Mouse (Mus musculus) olfactory bulb, adult 2 months (tissue): ENCODE results near the gene Mpzl3. TPM values are rescaled to one million over a fixed set of nuclear protein-coding genes. Genes with fewer than 3 reads are reported as not detected.
"Not testable (repeated sequence)": the region's sequence is repeated elsewhere in the genome, so short reads cannot be mapped to it uniquely, and the experiment has no call there.

Source experiments
- H3K27ac ChIP-seq: fragments of 200-500 bp; 2 replicates; pipeline ENCODE4 v1.5.1; 2012; ENCODE audit warnings: low read depth, low read length; ENCODE audit not compliant: insufficient read depth
- H3K4me1 ChIP-seq: fragments of 200-500 bp; 2 replicates; pipeline ENCODE4 v1.6.1; 2012; ENCODE audit warnings: low read length; ENCODE audit not compliant: control insufficient read depth, insufficient read depth
- H3K4me3 ChIP-seq: fragments of 200-500 bp; 2 replicates; pipeline ENCODE4 v1.5.1; 2012; ENCODE audit warnings: mild to moderate bottlenecking, low read depth, low read length, moderate library complexity; ENCODE audit not compliant: insufficient read depth
- CTCF ChIP-seq: fragments of 200-500 bp; IDR thresholded peaks from 2 replicates; pipeline ENCODE4 v1.5.1; 2012; ENCODE audit warnings: low read depth, mild to moderate bottlenecking, low read length, moderate library complexity; ENCODE audit not compliant: insufficient read depth
- POLR2A ChIP-seq: fragments of 200-500 bp; IDR thresholded peaks from 2 replicates; pipeline ENCODE4 v1.6.1; 2012; ENCODE audit warnings: mild to moderate bottlenecking, low read depth, low read length, moderate library complexity; ENCODE audit not compliant: insufficient read depth
- WGBS: fragments of 180-500 bp; shearing (Covaris S2); methylation state at CpG from one replicate; pipeline ENCODE4 v1.1.7; 2018; 5-methylcytosine and 5-hydroxymethylcytosine counted together
- polyA plus RNA-seq: library from polyadenylated mRNA; stranded (reverse); fragments of >200 nt; gene quantifications from 2 replicates; pipeline ENCODE4 v1.2.4, GENCODE M21; 2012; ENCODE audit warnings: low replicate concordance; ENCODE audit not compliant: missing spikeins, insufficient read depth, insufficient read length

Mpzl3 gene
- polyA plus RNA-seq, 1 experiment = not detected

DNA sequence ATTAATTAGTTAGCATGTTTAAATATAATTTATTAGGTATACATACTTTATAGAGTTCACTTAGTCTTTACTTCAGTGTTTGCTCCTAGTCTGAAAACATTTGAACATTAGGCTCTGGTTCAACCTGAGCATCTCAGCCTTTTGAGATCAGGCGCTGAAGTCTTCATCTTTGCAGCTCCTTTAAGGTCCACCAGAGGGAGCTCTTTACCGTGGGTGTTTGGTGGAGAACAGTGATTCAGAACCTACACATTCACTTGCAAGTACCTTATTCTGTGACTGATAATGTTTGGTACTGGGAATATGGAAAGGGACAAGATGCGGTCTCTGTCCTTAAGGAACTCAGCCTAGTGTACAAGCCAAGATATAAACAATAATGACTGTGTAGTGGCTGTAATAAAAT is 32.2 kb upstream of the Mpzl3 start:
- H3K4me3 ChIP-seq = no peak overlapping the region
- WGBS = 7% methylated on average over 3 of the region's 3 CpGs
- H3K4me1 ChIP-seq = no peaks in the 10 kb centered on the region
- no peak for TF ChIP-seq POLR2A
- TF ChIP-seq CTCF = no peak
- H3K27ac ChIP-seq = no peak overlapping the region

DNA sequence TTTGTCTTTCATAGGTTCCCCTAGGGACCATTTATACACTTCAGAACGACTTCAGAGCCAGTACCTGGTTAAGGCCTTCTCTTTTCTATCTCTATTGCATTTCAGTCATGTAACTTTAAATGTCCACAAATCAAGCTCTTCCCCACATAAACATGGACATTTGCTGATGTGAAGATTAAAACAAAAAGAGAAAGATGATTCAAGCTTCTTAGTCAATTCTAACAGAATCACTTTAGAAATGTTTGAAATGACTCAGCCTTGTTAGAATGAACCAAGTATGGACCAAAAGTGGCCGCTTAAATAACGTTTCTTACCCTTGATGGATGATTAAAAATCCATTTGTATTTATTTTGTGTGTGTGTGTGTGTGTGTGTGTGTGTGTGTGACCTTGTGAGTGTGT is 31.3 kb upstream of the Mpzl3 start:
- 60% methylated on average over 3 of the region's 3 CpGs for WGBS
- Histone ChIP-seq H3K4me1 (no peaks in the 10 kb centered on the region), H3K4me3 (no peak overlapping the region), H3K27ac (no peak overlapping the region)
- TF ChIP-seq CTCF (no peak), POLR2A (no peak)

DNA sequence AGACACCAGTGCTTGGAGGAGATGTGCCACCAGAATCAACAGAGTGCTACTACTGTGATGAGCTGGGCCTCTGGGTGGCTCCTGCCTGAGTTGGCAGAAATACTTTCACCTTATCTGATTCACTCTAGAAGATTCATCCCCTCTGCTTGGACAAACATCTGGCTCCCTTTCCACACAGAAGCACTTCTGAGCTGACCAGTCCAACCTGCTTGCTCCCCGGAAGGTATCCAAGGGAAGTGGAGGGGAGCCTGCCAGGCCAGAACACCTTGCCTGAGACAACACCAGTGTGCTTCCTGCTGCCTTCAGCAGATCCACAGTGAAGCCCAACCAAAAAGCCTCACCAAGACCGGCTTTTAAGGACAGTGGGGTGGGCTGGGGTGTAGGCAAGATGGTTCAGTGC is 30.8 kb upstream of the Mpzl3 start:
- H3K4me1 ChIP-seq = no peaks in the 10 kb centered on the region
- TF ChIP-seq CTCF = no peak
- WGBS = 89% methylated on average over 2 of the region's 2 CpGs
- H3K27ac ChIP-seq = no peak overlapping the region
- H3K4me3 ChIP-seq = no peak overlapping the region

DNA sequence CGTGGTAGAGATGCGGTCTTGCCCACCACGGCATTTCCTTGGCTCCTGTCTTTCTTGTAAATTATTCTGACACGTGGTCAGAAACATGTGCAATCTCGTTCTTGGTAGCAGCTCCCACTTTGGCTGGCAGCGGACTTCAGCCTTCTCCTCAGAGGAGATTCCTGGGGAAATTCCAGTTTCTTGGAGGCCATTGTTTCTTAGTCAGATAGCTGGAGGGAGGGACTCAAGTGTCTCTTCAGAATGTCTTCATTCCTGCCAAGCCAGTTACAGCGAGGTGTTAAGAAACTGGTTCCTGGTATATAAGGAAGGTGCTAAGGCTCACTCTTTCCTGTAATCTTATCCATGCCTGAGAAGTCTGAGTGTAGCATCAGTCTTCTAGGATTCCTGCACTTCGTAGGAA is 27.6 kb upstream of the Mpzl3 start:
- TF ChIP-seq POLR2A (no peak), CTCF (no peak)
- no peak overlapping the region for H3K4me3 ChIP-seq
- 59% methylated on average over 8 of the region's 8 CpGs for WGBS

DNA sequence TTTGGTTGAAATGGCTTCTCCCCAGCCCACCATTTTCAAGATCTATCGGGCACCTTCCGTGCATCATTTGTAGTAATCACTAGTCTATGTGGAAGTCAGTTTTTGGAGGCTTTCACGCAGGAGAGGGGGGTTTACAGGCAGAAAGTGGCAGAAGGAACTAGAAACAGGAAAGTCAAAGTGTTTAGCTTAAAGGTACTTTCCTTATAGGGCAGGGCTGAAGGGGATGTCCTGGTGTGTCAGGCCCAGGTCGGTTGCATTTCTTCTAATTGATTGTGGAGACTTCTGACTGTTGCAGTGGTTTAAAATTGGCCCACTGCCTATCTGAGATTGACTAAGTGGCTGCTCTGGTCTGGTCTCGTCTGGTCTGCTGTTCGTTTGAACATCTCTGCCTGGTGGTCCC is 24.6 kb upstream of the Mpzl3 start:
- 80% methylated on average over 6 of the region's 6 CpGs for WGBS
- no peaks in the 10 kb centered on the region for H3K4me1 ChIP-seq
- TF ChIP-seq CTCF = no peak
- no peak for TF ChIP-seq POLR2A

More for the DNA sequence above, 27.6 kb upstream of the Mpzl3 start:
- Histone ChIP-seq H3K27ac (no peak overlapping the region), H3K4me1 (no peaks in the 10 kb centered on the region)

DNA sequence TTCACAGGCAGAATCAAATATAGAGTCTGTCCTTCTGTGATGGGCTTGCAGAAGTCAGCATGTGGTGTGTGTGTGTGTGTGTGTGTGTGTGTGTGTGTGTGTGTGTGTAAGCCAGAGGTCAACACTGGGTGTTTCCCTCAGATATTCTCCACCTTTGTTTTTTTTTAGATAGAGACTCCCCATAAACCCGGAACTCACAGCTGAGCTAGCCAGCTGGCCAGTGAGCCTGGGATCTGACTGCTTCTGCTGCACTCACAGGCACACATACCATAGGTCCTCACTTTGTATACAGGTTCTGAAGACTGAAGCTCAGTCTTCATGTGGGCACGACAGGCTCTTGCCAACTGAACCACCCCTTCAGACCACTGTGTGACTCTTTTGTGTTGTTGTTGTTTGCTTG is 22.7 kb upstream of the Mpzl3 start:
- Histone ChIP-seq H3K27ac (no peak overlapping the region), H3K4me1 (no peaks in the 10 kb centered on the region), H3K4me3 (no peak overlapping the region)
- no peak for TF ChIP-seq POLR2A
- TF ChIP-seq CTCF = no peak
- 57% methylated on average over 2 of the region's 2 CpGs for WGBS

More for the DNA sequence above, 24.6 kb upstream of the Mpzl3 start:
- H3K4me3 ChIP-seq = no peak overlapping the region
- no peak overlapping the region for H3K27ac ChIP-seq

DNA sequence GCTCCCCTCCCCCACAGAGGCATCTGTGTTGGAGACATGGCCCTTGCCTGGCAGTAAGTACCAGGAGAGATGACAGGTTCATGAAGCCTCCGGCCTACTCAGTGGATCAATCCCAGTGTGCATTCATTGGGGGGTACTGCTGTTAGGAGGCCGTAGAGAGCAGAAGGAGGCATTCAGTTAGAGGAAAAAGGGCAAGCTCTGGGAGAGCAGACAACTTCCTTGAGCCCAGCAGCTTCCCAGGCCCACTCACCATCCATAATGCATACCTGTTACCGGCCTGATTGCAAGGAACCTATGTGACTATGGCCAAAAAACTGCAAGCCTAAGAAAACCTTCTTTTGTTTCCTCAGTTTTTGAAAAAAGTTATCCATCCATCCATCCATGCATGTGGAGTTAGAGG is 20.5 kb upstream of the Mpzl3 start:
- no peak overlapping the region for H3K27ac ChIP-seq
- TF ChIP-seq CTCF (no peak), POLR2A (no peak)
- WGBS = 85% methylated on average over 3 of the region's 3 CpGs
- no peak overlapping the region for H3K4me3 ChIP-seq
- no peaks in the 10 kb centered on the region for H3K4me1 ChIP-seq

DNA sequence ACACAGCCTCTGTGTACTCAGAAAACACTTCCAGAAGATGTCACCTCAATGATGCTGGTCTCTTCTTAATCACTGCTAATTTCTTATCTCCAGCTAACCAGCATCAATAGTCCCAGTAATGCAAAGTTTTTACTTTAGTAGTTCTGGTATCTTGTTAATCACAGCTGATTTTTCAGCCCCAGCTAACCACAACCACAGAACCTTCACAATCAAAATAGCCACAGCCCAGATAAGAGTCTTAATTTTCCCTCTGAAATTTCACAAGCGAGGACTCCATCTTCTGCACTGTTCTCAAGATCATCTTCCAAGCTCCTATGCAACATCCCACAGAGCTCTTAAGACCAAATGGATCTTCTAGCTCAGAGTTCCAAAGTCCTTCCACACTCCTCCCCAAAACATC is 17.2 kb upstream of the Mpzl3 start:
- not testable (repeated sequence) for H3K27ac ChIP-seq, H3K4me3 ChIP-seq, H3K4me1 ChIP-seq
- WGBS = 85% methylated on average over 1 of the region's 1 CpGs

DNA sequence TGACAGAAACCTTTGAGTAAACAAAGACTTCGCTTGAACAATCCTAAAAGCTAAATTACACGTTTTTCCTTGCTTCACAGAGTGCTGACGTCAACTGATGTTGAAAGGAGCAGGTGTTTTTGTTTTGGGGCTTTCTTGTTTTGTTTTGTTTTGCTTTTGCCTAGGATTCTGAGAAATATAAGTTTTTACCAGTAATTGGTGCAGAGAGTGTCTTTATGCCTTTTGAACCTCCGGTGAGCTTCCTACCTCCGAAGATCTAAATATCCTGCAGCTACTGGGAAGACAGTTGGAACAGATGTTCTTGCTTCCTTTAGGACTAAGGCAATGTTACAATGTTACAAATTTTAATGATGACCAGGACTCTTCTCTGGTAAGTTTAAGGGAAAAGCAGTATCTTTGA is 15.5 kb upstream of the Mpzl3 start, which contains the start of gene Mpzl2:
TSS of gene Mpzl2 (plus strand) at position 301 of the 400 bp plus-strand sequence.
- Histone ChIP-seq H3K4me3 (no peak within 1 kb of the TSS), H3K27ac (no peak within 1 kb of the TSS), H3K4me1 (peaks cover 8% of the 10 kb centered on the region)
- WGBS = 31% methylated on average over 5 of the region's 5 CpGs
- no peak for TF ChIP-seq CTCF
- TF ChIP-seq POLR2A = no peak

DNA sequence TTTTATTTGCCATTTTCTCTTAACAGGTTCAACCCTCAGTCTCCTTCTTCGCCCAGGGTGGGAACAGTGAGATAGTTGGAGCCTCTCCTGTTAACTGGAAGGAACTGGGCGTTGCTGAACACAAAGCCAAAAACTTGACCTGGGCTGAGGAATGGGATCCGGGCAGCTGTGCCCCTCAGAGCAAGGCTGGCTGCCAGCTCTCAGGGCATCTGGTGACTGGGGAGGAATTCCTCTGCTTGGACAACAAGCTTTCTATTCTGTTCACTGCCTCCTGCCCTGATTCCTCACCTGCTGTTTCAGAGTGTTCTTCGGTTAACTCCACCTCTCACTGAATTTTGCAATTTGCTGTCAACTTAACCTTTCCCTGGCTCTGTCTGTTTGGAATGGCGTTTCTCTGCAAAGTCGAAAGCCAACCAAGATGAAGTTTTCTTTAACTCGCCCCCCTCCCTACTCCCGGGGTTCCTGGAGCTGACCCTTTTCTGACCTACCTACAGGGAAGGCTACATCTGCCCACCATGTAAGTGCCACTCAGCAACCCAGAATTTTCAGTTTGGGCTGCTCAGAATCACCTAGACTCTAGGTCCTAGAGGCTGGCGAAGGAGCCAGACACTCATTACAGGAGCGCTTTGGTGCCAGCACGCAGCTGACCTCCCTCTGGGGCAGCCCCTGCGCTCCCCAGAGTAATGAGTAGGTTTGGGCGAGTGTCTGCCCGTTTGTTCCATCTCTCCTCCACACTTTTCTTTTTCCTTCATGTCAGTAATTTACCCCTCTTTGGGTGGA is 14.7 kb upstream of the Mpzl3 start:
- Histone ChIP-seq H3K4me1 (peaks cover 8% of the 10 kb centered on the region), H3K27ac (no peak overlapping the region), H3K4me3 (no peak overlapping the region)
- WGBS = 12% methylated on average over 14 of the region's 14 CpGs
- TF ChIP-seq POLR2A (no peak), CTCF (no peak)
